Comparison of ENCODE assay signal across 35 mouse cellular contexts in genomic region chr10:9173509-9173908, GRCm38 (mm10).
"Had no signal": no experiment of that assay in that cellular context is flagged by ENCODE, and none has a peak within 500 bp of the region (broad histone marks: within the 10 kb centered on the region; RNA-seq: fewer than 3 reads in every experiment).

No protein-coding gene starts in this region.

- H3K27ac ChIP-seq: heart, embryonic 10.5 days; heart, embryonic 13.5 days; heart, embryonic 15.5 days; hindbrain, embryonic 10.5 days; hindbrain, embryonic 12.5 days; hindbrain, embryonic 13.5 days; hindbrain, embryonic 14.5 days; hindbrain, embryonic 15.5 days; hindbrain, postnatal 0 days; intestine, embryonic 15.5 days; kidney, embryonic 15.5 days; kidney, postnatal 0 days; layer of hippocampus, adult 2 months had no signal

- H3K4me1 ChIP-seq: heart, embryonic 10.5 days; heart, embryonic 12.5 days; heart, embryonic 13.5 days; heart, embryonic 15.5 days; hindbrain, embryonic 10.5 days; hindbrain, embryonic 12.5 days; hindbrain, embryonic 13.5 days; hindbrain, embryonic 15.5 days; intestine, embryonic 15.5 days; kidney, embryonic 15.5 days had no signal

- ATAC-seq: hindbrain, embryonic 16.5 days; hindbrain, postnatal 0 days; inflammation-experienced regulatory T-cells, adult 6 months; intestine, embryonic 15.5 days; intestine, embryonic 16.5 days; intestine, postnatal 0 days had no signal

- H3K27me3 ChIP-seq: heart, embryonic 12.5 days; heart, embryonic 13.5 days; heart, embryonic 15.5 days; hindbrain, embryonic 12.5 days; hindbrain, embryonic 13.5 days; hindbrain, embryonic 15.5 days; intestine, embryonic 15.5 days; kidney, embryonic 15.5 days had no signal

- DNase-seq: heart, postnatal 10 days; heart, postnatal 14 days; heart, postnatal 36 days; heart, postnatal 4 days; kidney, adult 11 months; kidney, adult 18-20 months; kidney, adult 2 months; kidney, adult 8-10 months; kidney, adult 9 months; kidney, postnatal 10 days; kidney, postnatal 14 days; kidney, postnatal 25 days; kidney, postnatal 36 days; kidney, postnatal 4 days; layer of hippocampus, adult 9-11 months; layer of hippocampus, postnatal 36 days had no signal

- H3K36me3 ChIP-seq: heart, embryonic 10.5 days; heart, embryonic 12.5 days; heart, embryonic 13.5 days; heart, embryonic 15.5 days; hindbrain, embryonic 10.5 days; hindbrain, embryonic 12.5 days; hindbrain, embryonic 13.5 days; hindbrain, embryonic 15.5 days; intestine, embryonic 15.5 days; kidney, embryonic 15.5 days had no signal

- H3K9ac ChIP-seq: heart, embryonic 12.5 days; heart, embryonic 13.5 days; heart, embryonic 15.5 days; hindbrain, embryonic 12.5 days; hindbrain, embryonic 13.5 days; hindbrain, embryonic 14.5 days; hindbrain, embryonic 15.5 days; intestine, embryonic 15.5 days; kidney, embryonic 15.5 days had no signal

- H3K4me3 ChIP-seq: heart, embryonic 10.5 days; heart, embryonic 12.5 days; heart, embryonic 13.5 days; heart, embryonic 15.5 days; hindbrain, embryonic 10.5 days; hindbrain, embryonic 12.5 days; hindbrain, embryonic 13.5 days; hindbrain, embryonic 15.5 days; intestine, embryonic 15.5 days; kidney, embryonic 15.5 days; layer of hippocampus, adult 2 months had no signal

- H3K4me2 ChIP-seq: heart, embryonic 11.5 days; heart, embryonic 12.5 days; heart, embryonic 13.5 days; heart, embryonic 15.5 days; hindbrain, embryonic 12.5 days; hindbrain, embryonic 13.5 days; hindbrain, embryonic 14.5 days; hindbrain, embryonic 15.5 days; intestine, embryonic 15.5 days; kidney, embryonic 15.5 days had no signal

- H3K9me3 ChIP-seq: heart, embryonic 10.5 days; heart, embryonic 12.5 days; heart, embryonic 13.5 days; heart, embryonic 15.5 days; hindbrain, embryonic 10.5 days; hindbrain, embryonic 12.5 days; hindbrain, embryonic 13.5 days; hindbrain, embryonic 15.5 days; intestine, embryonic 15.5 days; kidney, embryonic 15.5 days had no signal
